Mouse (Mus musculus) embryonic facial prominence, embryonic 13.5 days (tissue): Measurements from ENCODE around the gene Klk10. TPM values are rescaled to one million over a fixed set of nuclear protein-coding genes. Genes with fewer than 3 reads are reported as not detected.

Experiments
- polyA plus RNA-seq: library from polyadenylated mRNA; unstranded; fragments of >200 nt; fragmentation: Nextera tagmentation; extraction: Ambion mirVana; gene quantifications from 2 replicates; pipeline ENCODE4 v1.2.1, GENCODE M21; 2015

The Klk10 gene
- polyA plus RNA-seq, 1 experiment from 2014 or later = 3.6 TPM

Other genes starting within 250 kb of the Klk10 start
- gene Cd33, start 236.6 kb upstream of the Klk10 start, polyA plus RNA-seq = 1.8 and 2.0 TPM in 2 replicates
- gene Zfp658, start 218.8 kb upstream of the Klk10 start, polyA plus RNA-seq = 5.1 and 6.6 TPM in 2 replicates
- 13.8 and 14.3 TPM in 2 replicates for gene Zfp719, start 201.4 kb upstream of the Klk10 start, polyA plus RNA-seq
- not detected in 2 replicates for gene Zfp819, start 173.9 kb upstream of the Klk10 start, polyA plus RNA-seq
- gene Ceacam18, start 146.3 kb upstream of the Klk10 start, polyA plus RNA-seq = 0.12 TPM in 1 of 2 replicates, not detected in the other
- gene Siglece, start 120.9 kb upstream of the Klk10 start, polyA plus RNA-seq = 0.69 and 1.3 TPM in 2 replicates
- gene Ctu1, start 109.0 kb upstream of the Klk10 start, polyA plus RNA-seq = 14.3 and 14.5 TPM in 2 replicates
- not detected in 2 replicates for gene Klk14, start 90.6 kb upstream of the Klk10 start, polyA plus RNA-seq
- 1.6 and 2.2 TPM in 2 replicates for gene Klk13, start 68.5 kb upstream of the Klk10 start, polyA plus RNA-seq
- gene Klk12, start 12.1 kb upstream of the Klk10 start, polyA plus RNA-seq = 0.25 TPM in 1 of 2 replicates, not detected in the other
- 1.3 and 3.0 TPM in 2 replicates for gene Klk11, start 6.4 kb upstream of the Klk10 start, polyA plus RNA-seq
- 0.46 and 0.83 TPM in 2 replicates for gene Klk9, start 10.9 kb downstream of the Klk10 start, polyA plus RNA-seq
- gene Klk8, start 16.5 kb downstream of the Klk10 start, polyA plus RNA-seq = 23.9 and 25.1 TPM in 2 replicates
- gene Klk7, start 30.3 kb downstream of the Klk10 start, polyA plus RNA-seq = 0.35 TPM in 1 of 2 replicates, not detected in the other
- gene Klk6, start 43.5 kb downstream of the Klk10 start, polyA plus RNA-seq = not detected in 2 replicates
- gene Klk5, start 60.9 kb downstream of the Klk10 start, polyA plus RNA-seq = 1.1 TPM in 1 of 2 replicates, not detected in the other
- 0.44 TPM in 1 of 2 replicates, not detected in the other for gene Klk4, start 100.1 kb downstream of the Klk10 start, polyA plus RNA-seq
- not detected in 2 replicates for gene Klk15, start 152.7 kb downstream of the Klk10 start, polyA plus RNA-seq
- not detected in 2 replicates for gene Klk1b8, start 169.6 kb downstream of the Klk10 start, polyA plus RNA-seq
- not detected in 2 replicates for gene Klk1b1, start 185.7 kb downstream of the Klk10 start, polyA plus RNA-seq
- not detected in 2 replicates for gene Klk1b9, start 195.0 kb downstream of the Klk10 start, polyA plus RNA-seq
- gene Klk1b11, start 214.8 kb downstream of the Klk10 start, polyA plus RNA-seq = not detected in 2 replicates
- not detected in 2 replicates for gene Klk1b26, start 231.1 kb downstream of the Klk10 start, polyA plus RNA-seq